Mouse (Mus musculus) midbrain, embryonic 13.5 days (tissue): ENCODE results near the gene Hmgcs2. TPM values are rescaled to one million over a fixed set of nuclear protein-coding genes. Genes with fewer than 3 reads are reported as not detected.

Source experiments
- ATAC-seq: fragments of 200-750 bp; cut with Nextera tagmentation; 2 replicates; pipeline ENCODE4 v1.8.0; 2017; ENCODE audit warnings: mild to moderate bottlenecking, moderate TSS enrichment, moderate library complexity
- H3K27ac ChIP-seq: fragments of 300-500 bp; sonication (generic); 2 replicates; pipeline ENCODE4 v1.5.1; 2015; ENCODE audit warnings: inconsistent platforms, mild to moderate bottlenecking, moderate library complexity
- H3K27me3 ChIP-seq: fragments of 300-500 bp; sonication (generic); 2 replicates; pipeline ENCODE4 v1.6.1; 2015; ENCODE audit warnings: mild to moderate bottlenecking, inconsistent platforms
- H3K36me3 ChIP-seq: fragments of 300-500 bp; sonication (generic); 2 replicates; pipeline ENCODE4 v1.6.1; 2015; ENCODE audit warnings: mild to moderate bottlenecking, inconsistent platforms
- H3K4me1 ChIP-seq: fragments of 300-500 bp; sonication (generic); replicated peaks from 2 replicates; pipeline ENCODE4 v1.6.1; 2015; ENCODE audit warnings: inconsistent platforms
- H3K4me2 ChIP-seq: fragments of 300-500 bp; sonication (generic); replicated peaks from 2 replicates; pipeline ENCODE4 v1.6.1; 2015; ENCODE audit warnings: moderate library complexity, mild to moderate bottlenecking, inconsistent platforms
- H3K4me3 ChIP-seq: fragments of 300-500 bp; sonication (generic); replicated peaks from 2 replicates; pipeline ENCODE4 v1.5.1; 2015; ENCODE audit warnings: mild to moderate bottlenecking, inconsistent platforms
- H3K9ac ChIP-seq: fragments of 300-500 bp; sonication (generic); replicated peaks from 2 replicates; pipeline ENCODE4 v1.6.1; 2015; ENCODE audit warnings: mild to moderate bottlenecking, inconsistent platforms
- H3K9me3 ChIP-seq: fragments of 300-500 bp; sonication (generic); 2 replicates; pipeline ENCODE4 v1.6.1; 2016; ENCODE audit warnings: mild to moderate bottlenecking, inconsistent platforms
- WGBS: fragments of 180-500 bp; shearing (Covaris S2); methylation state at CpG from one replicate; pipeline ENCODE4 v1.1.7; 2015; 5-methylcytosine and 5-hydroxymethylcytosine counted together
- polyA plus RNA-seq: library from polyadenylated mRNA; unstranded; fragments of >200 nt; fragmentation: Nextera tagmentation; extraction: Ambion mirVana; gene quantifications from 2 replicates; pipeline ENCODE4 v1.2.1, GENCODE M21; 2015

The Hmgcs2 gene
- polyA plus RNA-seq: 8.1 and 9.6 TPM in 2 replicates

- Histone ChIP-seq H3K9me3 (no peaks in the 10 kb centered on the region), H3K4me3 (no peak within 1 kb of the TSS), H3K9ac (no peak within 1 kb of the TSS), H3K27me3 (no peaks in the 10 kb centered on the region), H3K36me3 (no peaks in the 10 kb centered on the region), H3K27ac (no peak within 1 kb of the TSS), H3K4me1 (no peaks in the 10 kb centered on the region), H3K4me2 (no peak within 1 kb of the TSS)
- ATAC-seq: peak; percentile 67
- 65% methylated on average over 14 of the region's 14 CpGs for WGBS
Observed at GRCm38 (mm10) chr3:98280204-98280932, at the start of gene Hmgcs2. TSS of gene Hmgcs2 (plus strand) at chr3:98280435.

- H3K9me3 ChIP-seq: no peaks in the 10 kb centered on the region
- H3K9ac ChIP-seq: no peak overlapping the region
- H3K4me1 ChIP-seq: no peaks in the 10 kb centered on the region; the same call in 1 of the 2 replicates
- no peak overlapping the region for H3K4me3 ChIP-seq
- no peaks in the 10 kb centered on the region for H3K36me3 ChIP-seq
- no peak overlapping the region for H3K27ac ChIP-seq
- H3K27me3 ChIP-seq: no peaks in the 10 kb centered on the region
- no peak overlapping the region for H3K4me2 ChIP-seq
- no peak for ATAC-seq
Observed at GRCm38 (mm10) chr3:98233504-98233903, 46.7 kb upstream of the Hmgcs2 start.

- H3K9me3 ChIP-seq: no peaks in the 10 kb centered on the region
- H3K9ac ChIP-seq: no peak overlapping the region
- WGBS: 92% methylated on average over 6 of the region's 6 CpGs
- H3K27me3 ChIP-seq: 0 out of 2 replicates have a peak, but pooled peaks cover 1% of the 10 kb centered on the region
- no peak for ATAC-seq
- H3K4me2 ChIP-seq: no peak overlapping the region
- no peaks in the 10 kb centered on the region for H3K36me3 ChIP-seq
- no peak overlapping the region for H3K27ac ChIP-seq
- no peaks in the 10 kb centered on the region; the same call in 1 of the 2 replicates for H3K4me1 ChIP-seq
- H3K4me3 ChIP-seq: no peak overlapping the region
Observed at GRCm38 (mm10) chr3:98236266-98236665, 44.0 kb upstream of the Hmgcs2 start.

- no peaks in the 10 kb centered on the region for H3K9me3 ChIP-seq
- H3K4me3 ChIP-seq: no peak overlapping the region
- H3K27ac ChIP-seq: no peak overlapping the region
- no peaks in the 10 kb centered on the region; the same call in 1 of the 2 replicates for H3K4me1 ChIP-seq
- WGBS: 83% methylated on average over 5 of the region's 5 CpGs
- no peak overlapping the region for H3K9ac ChIP-seq
- no peak for ATAC-seq
- H3K27me3 ChIP-seq: 0 out of 2 replicates have a peak, but pooled peaks cover 5% of the 10 kb centered on the region
- no peaks in the 10 kb centered on the region for H3K36me3 ChIP-seq
- H3K4me2 ChIP-seq: no peak overlapping the region
Observed at GRCm38 (mm10) chr3:98237240-98237639, 43.0 kb upstream of the Hmgcs2 start.

GRCm38 (mm10) chr3:98238150-98238549, 42.1 kb upstream of the Hmgcs2 start:
- H3K9ac ChIP-seq: no peak overlapping the region
- ATAC-seq: peak; percentile 58
- 0 out of 2 replicates have a peak, but pooled peaks cover 5% of the 10 kb centered on the region for H3K27me3 ChIP-seq
- no peak overlapping the region for H3K4me2 ChIP-seq
- H3K4me1 ChIP-seq: no peaks in the 10 kb centered on the region; the same call in 1 of the 2 replicates
- H3K9me3 ChIP-seq: no peaks in the 10 kb centered on the region
- no peak overlapping the region for H3K4me3 ChIP-seq
- no peak overlapping the region for H3K27ac ChIP-seq
- no peaks in the 10 kb centered on the region for H3K36me3 ChIP-seq
- WGBS: 44% methylated on average over 3 of the region's 3 CpGs

- 92% methylated on average over 3 of the region's 3 CpGs for WGBS
Observed at GRCm38 (mm10) chr3:98242051-98242450, 38.2 kb upstream of the Hmgcs2 start.

GRCm38 (mm10) chr3:98242458-98243037, 37.7 kb upstream of the Hmgcs2 start:
- no peak overlapping the region for H3K4me3 ChIP-seq
- H3K9me3 ChIP-seq: no peaks in the 10 kb centered on the region
- no peak overlapping the region for H3K4me2 ChIP-seq
- H3K27ac ChIP-seq: no peak overlapping the region
- no peak for ATAC-seq
- H3K9ac ChIP-seq: no peak overlapping the region
- peaks cover 15% of the 10 kb centered on the region for H3K4me1 ChIP-seq
- 70% methylated on average over 8 of the region's 8 CpGs for WGBS
- H3K27me3 ChIP-seq: 0 out of 2 replicates have a peak, but pooled peaks cover 5% of the 10 kb centered on the region
- H3K36me3 ChIP-seq: no peaks in the 10 kb centered on the region

More at GRCm38 (mm10) chr3:98242051-98242450, 38.2 kb upstream of the Hmgcs2 start:
- no peak overlapping the region for H3K4me3 ChIP-seq
- H3K4me1 ChIP-seq: peaks cover 15% of the 10 kb centered on the region
- no peaks in the 10 kb centered on the region for H3K36me3 ChIP-seq
- ATAC-seq: no peak
- H3K9ac ChIP-seq: no peak overlapping the region
- H3K27me3 ChIP-seq: 0 out of 2 replicates have a peak, but pooled peaks cover 5% of the 10 kb centered on the region
- no peak overlapping the region for H3K27ac ChIP-seq
- H3K9me3 ChIP-seq: no peaks in the 10 kb centered on the region
- no peak overlapping the region for H3K4me2 ChIP-seq

- Histone ChIP-seq H3K27ac (no peak overlapping the region), H3K4me2 (no peak overlapping the region), H3K4me1 (peaks cover 15% of the 10 kb centered on the region), H3K27me3 (0 out of 2 replicates have a peak, but pooled peaks cover 5% of the 10 kb centered on the region), H3K9me3 (no peaks in the 10 kb centered on the region), H3K36me3 (no peaks in the 10 kb centered on the region), H3K4me3 (no peak overlapping the region), H3K9ac (no peak overlapping the region)
- 15% methylated on average over 8 of the region's 8 CpGs for WGBS
- no peak for ATAC-seq
Observed at GRCm38 (mm10) chr3:98245892-98246291, 34.3 kb upstream of the Hmgcs2 start.

- H3K4me2 ChIP-seq: peak overlapping the region; percentile 13; the same call in 1 of the 2 replicates
- H3K4me1 ChIP-seq: peaks cover 15% of the 10 kb centered on the region
- no peak for ATAC-seq
- H3K36me3 ChIP-seq: no peaks in the 10 kb centered on the region
- no peaks in the 10 kb centered on the region for H3K9me3 ChIP-seq
- H3K27ac ChIP-seq: no peak overlapping the region
- WGBS: 30% methylated on average over 7 of the region's 7 CpGs
- H3K9ac ChIP-seq: no peak overlapping the region
- H3K27me3 ChIP-seq: no peaks in the 10 kb centered on the region
- H3K4me3 ChIP-seq: no peak overlapping the region
Observed at GRCm38 (mm10) chr3:98246985-98247751, 33.1 kb upstream of the Hmgcs2 start.

- H3K9ac ChIP-seq: no peak overlapping the region
Observed at GRCm38 (mm10) chr3:98249378-98249777, 30.9 kb upstream of the Hmgcs2 start.

GRCm38 (mm10) chr3:98249833-98250448, 30.3 kb upstream of the Hmgcs2 start:
- Histone ChIP-seq H3K4me3 (no peak overlapping the region), H3K4me1 (peaks cover 15% of the 10 kb centered on the region), H3K9me3 (0 out of 2 replicates have a peak, but pooled peaks cover 3% of the 10 kb centered on the region), H3K9ac (no peak overlapping the region), H3K4me2 (no peak overlapping the region), H3K27me3 (no peaks in the 10 kb centered on the region), H3K36me3 (no peaks in the 10 kb centered on the region), H3K27ac (no peak overlapping the region)
- 88% methylated on average over 11 of the region's 11 CpGs for WGBS
- ATAC-seq: no peak

More at GRCm38 (mm10) chr3:98249378-98249777, 30.9 kb upstream of the Hmgcs2 start:
- Histone ChIP-seq H3K4me1 (peaks cover 15% of the 10 kb centered on the region), H3K4me3 (no peak overlapping the region), H3K36me3 (no peaks in the 10 kb centered on the region), H3K9me3 (0 out of 2 replicates have a peak, but pooled peaks cover 3% of the 10 kb centered on the region), H3K27ac (no peak overlapping the region), H3K27me3 (no peaks in the 10 kb centered on the region), H3K4me2 (no peak overlapping the region)
- no peak for ATAC-seq
- 97% methylated on average over 2 of the region's 2 CpGs for WGBS
